ENCODE assay signal across 14 mouse cellular contexts in genomic region chr16:13588182-13589048, GRCm38 (mm10).
A peak's percentile ranks its signal among the peaks of the same experiment; 100 is the strongest.
DNase-seq lines count a peak whose midpoint lies in the region; ATAC-seq and TF ChIP-seq lines count a peak whose summit lies in the region.
"Had no signal": no experiment of that assay in that cellular context is flagged by ENCODE, and none has a peak within 500 bp of the region (broad histone marks: within the 10 kb centered on the region; RNA-seq: fewer than 3 reads in every experiment).

No protein-coding gene starts in this region.

- no peak overlapping the region for H3K4me3 ChIP-seq in forebrain, embryonic 14.5 days (ENCODE audit: low read depth, low read length)
- H3K4me3 ChIP-seq in forebrain, embryonic 15.5 days: no peak overlapping the region
- H3K4me3 ChIP-seq in liver, postnatal 0 days (ENCODE audit: low read depth, low read length): no peak overlapping the region
- no peak overlapping the region for H3K4me3 ChIP-seq in intestine, postnatal 0 days (ENCODE audit: low read depth, low read length)
- no peak overlapping the region for H3K4me3 ChIP-seq in forebrain, embryonic 11.5 days (ENCODE audit: low read depth, low read length)
- H3K4me3 ChIP-seq: forebrain, embryonic 10.5 days; limb, embryonic 12.5 days; midbrain, embryonic 13.5 days had no signal

- 80% methylated on average over 5 of the region's 5 CpGs for WGBS in forebrain, embryonic 14.5 days
- WGBS in forebrain, embryonic 15.5 days: 86% methylated on average over 5 of the region's 5 CpGs
- WGBS in liver, postnatal 0 days (ENCODE audit: insufficient replicate concordance): 63% methylated on average over 5 of the region's 5 CpGs
- WGBS in intestine, postnatal 0 days: 57% methylated on average over 5 of the region's 5 CpGs
- 80% methylated on average over 5 of the region's 5 CpGs for WGBS in forebrain, embryonic 11.5 days

- 0 out of 2 replicates have a peak, but pooled peaks cover 4% of the 10 kb centered on the region for H3K36me3 ChIP-seq in forebrain, embryonic 14.5 days (ENCODE audit: control insufficient read depth, insufficient read depth, low read length)
- peaks cover 3% of the 10 kb centered on the region; the same call in 1 of the 2 replicates for H3K36me3 ChIP-seq in forebrain, embryonic 15.5 days
- H3K36me3 ChIP-seq in liver, postnatal 0 days (replicated peaks; ENCODE audit: insufficient read depth, low read length): peaks cover 3% of the 10 kb centered on the region; the same call in 1 of the 2 replicates
- peaks cover 10% of the 10 kb centered on the region; the same call in 1 of the 2 replicates for H3K36me3 ChIP-seq in intestine, postnatal 0 days (ENCODE audit: control insufficient read depth, insufficient read depth)
- H3K36me3 ChIP-seq in forebrain, embryonic 11.5 days (ENCODE audit: control insufficient read depth, insufficient read depth, low read length): no peaks in the 10 kb centered on the region; the same call in 1 of the 2 replicates

- no peaks in the 10 kb centered on the region for H3K27me3 ChIP-seq in forebrain, embryonic 14.5 days (replicated peaks; ENCODE audit: control insufficient read depth, insufficient read depth, low read length)
- H3K27me3 ChIP-seq in forebrain, embryonic 15.5 days: no peaks in the 10 kb centered on the region
- no peaks in the 10 kb centered on the region for H3K27me3 ChIP-seq in liver, postnatal 0 days (ENCODE audit: insufficient read depth, low read length)
- H3K27me3 ChIP-seq in intestine, postnatal 0 days (replicated peaks; ENCODE audit: control insufficient read depth, insufficient read depth, low read length): no peaks in the 10 kb centered on the region
- H3K27me3 ChIP-seq in forebrain, embryonic 11.5 days (ENCODE audit: control insufficient read depth, insufficient read depth, low read length): no peaks in the 10 kb centered on the region
- H3K27me3 ChIP-seq: limb, embryonic 12.5 days; midbrain, embryonic 13.5 days had no signal

- TF ChIP-seq CTCF in liver, postnatal 0 days (IDR thresholded peaks at IDR 0.05; ENCODE audit: low read depth): 0 out of 2 replicates have a peak, but pooled peaks have one; percentile 13
- peak; percentile 21; the same call in 1 of the 2 replicates for TF ChIP-seq CTCF in intestine, postnatal 0 days (IDR thresholded peaks at IDR 0.05; ENCODE audit: low read depth)

- no peaks in the 10 kb centered on the region for H3K4me1 ChIP-seq in forebrain, embryonic 14.5 days (ENCODE audit: control insufficient read depth, insufficient read depth, low read length)
- peaks cover 10% of the 10 kb centered on the region; the same call in 1 of the 2 replicates for H3K4me1 ChIP-seq in forebrain, embryonic 15.5 days
- H3K4me1 ChIP-seq in liver, postnatal 0 days (ENCODE audit: insufficient read depth): peaks cover 6% of the 10 kb centered on the region; the same call in 1 of the 2 replicates
- H3K4me1 ChIP-seq in intestine, postnatal 0 days (replicated peaks; ENCODE audit: control insufficient read depth, insufficient read depth, low read length): no peaks in the 10 kb centered on the region; the same call in 1 of the 2 replicates
- H3K4me1 ChIP-seq in forebrain, embryonic 11.5 days (replicated peaks; ENCODE audit: control insufficient read depth, insufficient read depth, low read length): no peaks in the 10 kb centered on the region
- H3K4me1 ChIP-seq: forebrain, embryonic 10.5 days; midbrain, embryonic 13.5 days had no signal

- no peak for TF ChIP-seq EP300 in liver, postnatal 0 days (IDR thresholded peaks at IDR 0.05; ENCODE audit: low read depth)

- DNase-seq in forebrain, embryonic 14.5 days (ENCODE audit: low spot score): peak; percentile 28
- no peak for DNase-seq in liver, postnatal 0 days
- no peak for DNase-seq in liver
- peak; percentile 21 for DNase-seq in telencephalon, adult 2 months (ENCODE audit: low read depth, low spot score)
- no peak for DNase-seq in gastrocnemius, adult 8-10 months (ENCODE audit: low spot score in 2 of 2)
- no peak for DNase-seq in forebrain, embryonic 11.5 days (ENCODE audit: low spot score)
- DNase-seq: adrenal gland, postnatal 36 days; cerebellum, postnatal 14 days; thymus, adult 2 months had no signal

- H3K9me3 ChIP-seq in forebrain, embryonic 14.5 days (replicated peaks; ENCODE audit: control insufficient read depth, low read length): no peaks in the 10 kb centered on the region
- H3K9me3 ChIP-seq in forebrain, embryonic 15.5 days: no peaks in the 10 kb centered on the region
- H3K9me3 ChIP-seq in liver, postnatal 0 days (ENCODE audit: low read length): no peaks in the 10 kb centered on the region
- H3K9me3 ChIP-seq in intestine, postnatal 0 days (ENCODE audit: control insufficient read depth): no peaks in the 10 kb centered on the region
- no peaks in the 10 kb centered on the region for H3K9me3 ChIP-seq in forebrain, embryonic 11.5 days (ENCODE audit: control insufficient read depth, low read length)
- H3K9me3 ChIP-seq: forebrain, embryonic 10.5 days; limb, embryonic 12.5 days; midbrain, embryonic 13.5 days had no signal

- no peak overlapping the region for H3K27ac ChIP-seq in forebrain, embryonic 14.5 days (ENCODE audit: low read depth, low read length)
- no peak overlapping the region; the same call in 1 of the 2 replicates for H3K27ac ChIP-seq in forebrain, embryonic 15.5 days (replicated peaks)
- H3K27ac ChIP-seq in liver, postnatal 0 days (ENCODE audit: low read depth): peak overlapping the region; percentile 44; the same call in 1 of the 2 replicates
- peak overlapping the region; percentile 35; the same call in 1 of the 2 replicates for H3K27ac ChIP-seq in intestine, postnatal 0 days (ENCODE audit: low read depth, low read length)
- H3K27ac ChIP-seq in forebrain, embryonic 11.5 days (ENCODE audit: low read depth, low read length): no peak overlapping the region
- H3K27ac ChIP-seq: forebrain, embryonic 10.5 days; limb, embryonic 12.5 days; midbrain, embryonic 13.5 days had no signal

- no peak for ATAC-seq in forebrain, embryonic 14.5 days
- ATAC-seq in forebrain, embryonic 15.5 days (replicated peaks): no peak
- peak; percentile 23; the same call in 1 of the 2 replicates for ATAC-seq in liver, postnatal 0 days
- 0 out of 2 replicates have a peak, but pooled peaks have one; percentile 45 for ATAC-seq in intestine, postnatal 0 days
- ATAC-seq in forebrain, embryonic 11.5 days (replicated peaks; ENCODE audit: low FRiP score): no peak
- ATAC-seq: midbrain, embryonic 13.5 days had no signal

- no peak overlapping the region for H3K9ac ChIP-seq in forebrain, embryonic 14.5 days (ENCODE audit: low read length)
- no peak overlapping the region for H3K9ac ChIP-seq in forebrain, embryonic 15.5 days (replicated peaks)
- no peak overlapping the region for H3K9ac ChIP-seq in liver, postnatal 0 days (replicated peaks)
- no peak overlapping the region for H3K9ac ChIP-seq in intestine, postnatal 0 days (ENCODE audit: low read depth, low read length)
- H3K9ac ChIP-seq in forebrain, embryonic 11.5 days (ENCODE audit: low read length): no peak overlapping the region
- H3K9ac ChIP-seq: limb, embryonic 12.5 days; midbrain, embryonic 13.5 days had no signal

- H3K4me2 ChIP-seq in forebrain, embryonic 14.5 days (ENCODE audit: low read length): no peak overlapping the region
- no peak overlapping the region for H3K4me2 ChIP-seq in forebrain, embryonic 15.5 days (replicated peaks)
- no peak overlapping the region for H3K4me2 ChIP-seq in liver, postnatal 0 days (ENCODE audit: low read depth, low read length)
- H3K4me2 ChIP-seq in intestine, postnatal 0 days (replicated peaks; ENCODE audit: low read depth): no peak overlapping the region
- no peak overlapping the region for H3K4me2 ChIP-seq in forebrain, embryonic 11.5 days (ENCODE audit: low read depth, low read length, severe bottlenecking)
- H3K4me2 ChIP-seq: limb, embryonic 12.5 days; midbrain, embryonic 13.5 days had no signal

Comparison
In these comparisons a context has a peak if more than half of its experiments do, and no peak if none do; other contexts are left out.
1. DNase-seq: peak in forebrain, embryonic 14.5 days (single experiment) and telencephalon, adult 2 months (single experiment); none in liver, postnatal 0 days (single experiment), liver (single experiment), gastrocnemius, adult 8-10 months (0 of 2) and forebrain, embryonic 11.5 days (single experiment).
2. ATAC-seq: peak in liver, postnatal 0 days (single experiment) and intestine, postnatal 0 days (single experiment); none in forebrain, embryonic 14.5 days (single experiment), forebrain, embryonic 15.5 days (single experiment) and forebrain, embryonic 11.5 days (single experiment).
3. H3K27ac ChIP-seq: peak in liver, postnatal 0 days (single experiment) and intestine, postnatal 0 days (single experiment); none in forebrain, embryonic 14.5 days (single experiment), forebrain, embryonic 15.5 days (single experiment) and forebrain, embryonic 11.5 days (single experiment).